Mouse (Mus musculus) splenic B cell, adult 2 months (primary cell): ENCODE data around the gene Cotl1.

ENCODE experiments used
- DNase-seq: peaks from one replicate; pipeline ENCODE4 v3.0.0-alpha.2; 2011; ENCODE audit warnings: low read depth, low spot score
- H3K27me3 ChIP-seq: 2 replicates; pipeline ENCODE4 v1.6.1; 2012; ENCODE audit warnings: mild to moderate bottlenecking, low read length, moderate library complexity, mixed read lengths; ENCODE audit not compliant: control insufficient read depth, poor library complexity, insufficient read depth, severe bottlenecking
- H3K36me3 ChIP-seq: 2 replicates; pipeline ENCODE4 v1.6.1; 2012; ENCODE audit warnings: mild to moderate bottlenecking, low read length, moderate library complexity, mixed read lengths; ENCODE audit not compliant: control insufficient read depth, poor library complexity, insufficient read depth, severe bottlenecking

Gene Cotl1

GRCm38 (mm10) chr8:119831336-119831995, 8.9 kb downstream of the Cotl1 start:
- DNase-seq, result peak; percentile 61
- Histone ChIP-seq H3K27me3 (no peaks in the 10 kb centered on the region), H3K36me3 (peaks cover 6% of the 10 kb centered on the region)

GRCm38 (mm10) chr8:119830589-119830988, 9.8 kb downstream of the Cotl1 start:
- peaks cover 6% of the 10 kb centered on the region for H3K36me3 ChIP-seq
- peak; percentile 89 for DNase-seq
- H3K27me3 ChIP-seq, result no peaks in the 10 kb centered on the region

DNA sequence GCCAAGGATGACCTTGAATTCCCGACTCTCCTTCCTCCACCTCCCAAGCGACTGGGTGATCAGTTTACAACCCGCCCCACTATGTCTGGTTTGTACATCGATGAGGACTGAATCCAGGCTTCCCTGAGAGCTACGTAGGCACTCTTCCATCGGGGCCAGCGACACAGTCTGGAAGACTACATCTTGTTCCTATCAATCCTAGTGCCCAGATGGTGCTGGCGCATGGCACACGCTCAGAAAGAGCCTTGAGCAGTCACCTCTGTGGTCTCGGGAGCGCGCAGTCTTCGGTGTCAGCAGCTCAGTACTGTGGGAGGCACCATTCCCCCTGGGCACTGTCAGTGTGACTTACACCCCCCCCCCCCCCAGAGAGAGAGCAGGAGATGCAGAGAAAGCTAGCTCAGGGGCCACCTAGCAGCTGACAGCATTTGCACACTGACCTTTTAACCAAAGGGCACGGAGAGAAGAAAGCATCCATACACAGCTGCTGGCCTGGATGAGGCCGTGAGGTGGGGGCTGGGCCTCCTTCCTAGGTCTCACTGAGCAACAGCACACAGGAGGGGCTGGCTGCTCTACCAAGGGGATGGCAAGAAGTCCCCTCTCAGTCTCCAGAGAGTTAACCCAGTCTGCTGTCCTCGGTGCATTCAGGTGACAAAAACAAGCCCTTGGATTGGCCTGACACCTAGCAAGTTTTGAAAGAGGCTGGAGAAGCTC, 10.3 kb downstream of the Cotl1 start:
- no peaks in the 10 kb centered on the region for H3K27me3 ChIP-seq
- H3K36me3 ChIP-seq, result peaks cover 6% of the 10 kb centered on the region
- DNase-seq, result no peak

DNA sequence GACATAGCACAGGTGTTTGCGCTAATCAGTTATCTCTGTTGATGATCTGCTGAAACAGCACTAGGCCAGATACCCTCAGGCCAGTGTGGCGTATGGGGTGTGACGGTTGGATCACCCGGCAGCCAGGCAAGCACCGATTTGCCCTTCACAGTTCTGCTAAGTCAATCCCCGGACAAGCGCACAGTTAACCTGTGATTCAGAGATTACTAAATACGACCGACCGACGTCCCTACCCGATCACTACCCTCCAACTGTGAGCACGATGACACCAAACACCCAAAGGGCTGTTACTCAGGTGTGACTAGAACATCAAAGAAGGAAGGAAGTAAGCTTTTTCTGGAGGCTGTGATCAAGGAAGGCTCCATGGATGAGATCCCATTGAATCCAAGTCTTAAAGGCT, 10.9 kb downstream of the Cotl1 start:
- no peak for DNase-seq

GRCm38 (mm10) chr8:119829015-119829414, 11.3 kb downstream of the Cotl1 start:
- H3K36me3 ChIP-seq, result peaks cover 6% of the 10 kb centered on the region
- no peaks in the 10 kb centered on the region for H3K27me3 ChIP-seq

More for the DNA sequence above, 10.9 kb downstream of the Cotl1 start:
- no peaks in the 10 kb centered on the region for H3K27me3 ChIP-seq
- peaks cover 6% of the 10 kb centered on the region for H3K36me3 ChIP-seq

DNA sequence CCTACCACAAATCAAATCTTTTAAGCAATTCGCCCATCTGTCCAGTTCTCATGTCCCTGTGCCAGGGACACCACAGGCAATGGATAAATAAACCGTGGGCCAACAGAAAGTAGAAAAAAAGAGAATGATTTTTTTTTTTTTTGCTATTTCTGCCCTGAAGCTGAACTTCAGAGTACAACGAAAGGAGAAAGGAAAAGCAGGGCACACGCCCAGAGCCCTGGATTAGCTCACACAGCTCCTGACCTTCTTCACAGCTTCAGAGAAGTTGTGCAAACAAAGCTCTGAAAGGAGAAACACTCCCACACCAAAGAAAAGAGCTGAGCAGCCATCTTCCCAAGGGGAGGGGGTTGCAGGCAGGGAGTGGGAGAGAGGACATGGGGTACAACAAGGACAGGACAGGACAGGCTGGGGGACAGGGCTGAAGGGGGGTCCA, 12.6 kb downstream of the Cotl1 start:
- Histone ChIP-seq H3K27me3 (no peaks in the 10 kb centered on the region), H3K36me3 (peaks cover 11% of the 10 kb centered on the region)
- no peak for DNase-seq

More at GRCm38 (mm10) chr8:119829015-119829414, 11.3 kb downstream of the Cotl1 start:
- DNase-seq, result no peak

DNA sequence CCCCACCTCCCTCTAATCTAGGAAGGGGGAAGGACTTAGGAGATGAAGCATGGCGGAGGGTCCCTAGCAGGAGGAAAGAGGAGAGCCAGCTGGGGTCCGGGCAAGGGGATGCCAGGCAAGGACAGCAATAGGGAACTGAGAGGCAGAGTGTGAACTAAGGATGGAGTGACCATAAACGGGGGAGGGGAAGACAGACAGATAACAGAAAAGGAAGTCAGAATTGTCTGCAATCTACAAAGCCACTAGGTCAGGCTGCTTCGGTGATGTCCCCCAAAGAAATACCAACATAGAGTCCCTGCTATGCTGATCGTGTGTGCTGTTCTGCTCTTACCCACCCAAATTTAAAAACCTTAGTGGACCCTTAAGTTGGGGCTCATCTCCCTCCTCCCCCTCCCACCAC, 13.4 kb downstream of the Cotl1 start:
- peaks cover 14% of the 10 kb centered on the region for H3K36me3 ChIP-seq
- peak; percentile 25 for DNase-seq
- no peaks in the 10 kb centered on the region for H3K27me3 ChIP-seq

- peak; percentile 67 for DNase-seq
- peaks cover 14% of the 10 kb centered on the region for H3K36me3 ChIP-seq
- no peaks in the 10 kb centered on the region for H3K27me3 ChIP-seq
Observed at GRCm38 (mm10) chr8:119825950-119826730, 14.2 kb downstream of the Cotl1 start.

DNA sequence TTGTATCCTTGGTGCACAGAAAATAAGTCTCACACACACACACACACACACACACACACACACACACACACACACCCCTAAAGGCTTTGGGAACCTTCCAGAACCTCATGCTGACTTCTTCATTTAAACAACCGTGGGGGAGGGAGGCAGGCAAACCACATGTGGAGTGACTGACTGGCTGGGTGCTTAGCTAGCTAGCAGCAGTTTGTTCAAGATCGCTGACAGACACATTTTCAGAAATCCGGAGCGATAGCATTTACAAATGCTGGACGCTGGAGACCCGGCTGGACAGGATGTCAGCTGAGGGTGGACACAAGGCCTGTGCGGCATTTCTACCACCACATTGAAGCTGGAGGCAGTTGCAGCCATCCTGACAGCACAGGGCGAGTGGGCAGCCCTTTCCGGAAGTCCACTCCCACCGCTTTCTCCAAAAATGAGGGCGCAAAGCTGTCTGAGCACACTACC, 15.5 kb downstream of the Cotl1 start:
- H3K27me3 ChIP-seq, result no peaks in the 10 kb centered on the region
- DNase-seq, result peak; percentile 41

GRCm38 (mm10) chr8:119824100-119824499, 16.2 kb downstream of the Cotl1 start:
- DNase-seq, result no peak

More for the DNA sequence above, 15.5 kb downstream of the Cotl1 start:
- H3K36me3 ChIP-seq, result peaks cover 21% of the 10 kb centered on the region

GRCm38 (mm10) chr8:119823278-119823677, 17.1 kb downstream of the Cotl1 start:
- no peak for DNase-seq

More at GRCm38 (mm10) chr8:119824100-119824499, 16.2 kb downstream of the Cotl1 start:
- H3K36me3 ChIP-seq, result peaks cover 22% of the 10 kb centered on the region
- no peaks in the 10 kb centered on the region for H3K27me3 ChIP-seq

DNA sequence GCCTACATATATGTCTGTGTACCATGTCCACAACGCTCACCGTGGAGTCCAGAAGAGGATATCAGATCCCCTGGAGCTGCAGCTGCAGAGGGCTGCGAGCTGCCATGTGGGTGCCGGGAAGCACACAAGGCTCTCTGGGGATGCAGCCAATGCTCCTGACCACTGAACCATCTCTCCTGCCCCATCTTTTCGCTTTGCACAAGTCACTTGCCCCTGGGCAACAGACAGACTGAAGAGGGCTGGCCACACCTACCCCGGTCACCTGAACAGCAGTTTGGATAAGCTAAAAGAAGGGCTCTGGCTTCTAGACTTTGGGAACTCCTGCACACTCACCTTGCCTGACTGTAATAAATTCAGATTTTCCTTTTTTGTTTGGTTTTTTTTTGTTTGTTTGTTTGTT, 18.7 kb downstream of the Cotl1 start:
- no peak for DNase-seq
- peaks cover 21% of the 10 kb centered on the region for H3K36me3 ChIP-seq
- H3K27me3 ChIP-seq, result no peaks in the 10 kb centered on the region

More at GRCm38 (mm10) chr8:119823278-119823677, 17.1 kb downstream of the Cotl1 start:
- Histone ChIP-seq H3K36me3 (peaks cover 24% of the 10 kb centered on the region), H3K27me3 (no peaks in the 10 kb centered on the region)

- Histone ChIP-seq H3K27me3 (no peaks in the 10 kb centered on the region), H3K36me3 (peaks cover 24% of the 10 kb centered on the region)
- no peak for DNase-seq
Observed at GRCm38 (mm10) chr8:119819976-119820375, 20.4 kb downstream of the Cotl1 start.

GRCm38 (mm10) chr8:119819316-119819715, 21.0 kb downstream of the Cotl1 start:
- no peak for DNase-seq
- no peaks in the 10 kb centered on the region for H3K27me3 ChIP-seq

More at GRCm38 (mm10) chr8:119819316-119819715, 21.0 kb downstream of the Cotl1 start:
- peaks cover 24% of the 10 kb centered on the region for H3K36me3 ChIP-seq
